ENCODE assay signal across 9 mouse cellular contexts in the genomic region with DNA sequence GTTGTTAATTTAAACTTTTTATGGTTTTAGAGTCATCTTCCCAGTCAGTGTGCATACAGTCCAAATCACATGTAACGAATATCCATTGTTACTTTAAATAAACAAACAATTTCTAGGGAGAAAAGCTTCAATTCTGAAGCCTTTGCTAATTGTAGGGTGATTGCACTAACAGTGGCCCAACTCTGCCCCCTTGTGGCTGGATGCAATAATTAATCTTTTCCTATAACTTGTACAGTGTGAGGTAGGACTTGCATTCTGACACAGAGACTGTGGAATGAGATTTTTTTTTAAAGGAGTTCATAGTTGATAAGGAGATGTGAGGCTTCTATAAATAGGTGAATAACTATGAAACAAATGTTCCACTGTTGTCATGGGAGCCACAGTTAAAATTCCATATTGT. TPM values are rescaled to one million over a fixed set of nuclear protein-coding genes. Genes with fewer than 3 reads are reported as not detected.
DNase-seq lines count a peak whose midpoint lies in the region; ATAC-seq lines count a peak whose summit lies in the region.
"Had no signal": no experiment of that assay in that cellular context is flagged by ENCODE, and none has a peak within 500 bp of the region (broad histone marks: within the 10 kb centered on the region; RNA-seq: fewer than 3 reads in every experiment).

No protein-coding gene starts in this region.

- no peaks in the 10 kb centered on the region for H3K9me3 ChIP-seq in heart, embryonic 12.5 days (replicated peaks)
- H3K9me3 ChIP-seq: liver, embryonic 15.5 days had no signal

- no peak overlapping the region for H3K4me2 ChIP-seq in heart, embryonic 12.5 days
- H3K4me2 ChIP-seq: liver, embryonic 15.5 days had no signal

- ATAC-seq in heart, embryonic 12.5 days (ENCODE audit: insufficient number of reproducible peaks, low FRiP score), result no peak

- no peaks in the 10 kb centered on the region for H3K36me3 ChIP-seq in heart, embryonic 12.5 days
- H3K36me3 ChIP-seq: liver, embryonic 15.5 days had no signal

- DNase-seq in heart, adult 8-10 months (ENCODE audit: low spot score), result peak; percentile 51
- DNase-seq in MN1 (ENCODE audit: low spot score), result peak; percentile 67
- peak; percentile 87 to 91 for DNase-seq in cerebellum, postnatal 14 days
- peak; percentile 54 to 66 for DNase-seq in frontal cortex, postnatal 36 days (ENCODE audit: low spot score in 2 of 2)
- DNase-seq in kidney, postnatal 4 days, result peak; percentile 85 to 87
- peak; percentile 43 for DNase-seq in lung, postnatal 25 days (ENCODE audit: low spot score)
- peak; percentile 79 for DNase-seq in right cerebral cortex, postnatal 14 days

- H3K27ac ChIP-seq in heart, embryonic 12.5 days (ENCODE audit: poor library complexity, severe bottlenecking), result no peak overlapping the region
- H3K27ac ChIP-seq: liver, embryonic 15.5 days had no signal

- H3K9ac ChIP-seq in heart, embryonic 12.5 days, result no peak overlapping the region
- H3K9ac ChIP-seq: liver, embryonic 15.5 days had no signal

- peaks cover 21% of the 10 kb centered on the region for H3K4me1 ChIP-seq in heart, embryonic 12.5 days (replicated peaks)

- H3K27me3 ChIP-seq in heart, embryonic 12.5 days (replicated peaks), result peaks cover 11% of the 10 kb centered on the region; the same call in 1 of the 2 replicates
- H3K27me3 ChIP-seq: liver, embryonic 15.5 days had no signal

- WGBS in heart, embryonic 12.5 days, result 0% methylated on average over 1 of the region's 1 CpGs

- H3K4me3 ChIP-seq in heart, embryonic 12.5 days, result no peak overlapping the region
- H3K4me3 ChIP-seq: liver, embryonic 15.5 days had no signal

RNA-seq across cellular contexts. Expression of a gene that starts 6.2 kb away (rescaled TPM):
- 1 to 10 TPM; 2.2 to 3.0 (median 2.6) TPM for total RNA-seq in heart, adult 8-10 months (2022)
- 0.99 and 1.1 TPM in 2 replicates for polyA plus RNA-seq in heart, embryonic 12.5 days (2016; fragmentation: Nextera tagmentation; extraction: Ambion mirVana)
